Mouse (Mus musculus): ENCODE measurements at regions not wholly inside any gene's neighbourhood (a gene's known extent, or its start where the extent isn't known, plus 50 kb on each side); places are given as distances from the start of the nearest gene placed in this dataset.
A peak's percentile ranks its signal among the peaks of the same experiment; 100 is the strongest.

DNA sequence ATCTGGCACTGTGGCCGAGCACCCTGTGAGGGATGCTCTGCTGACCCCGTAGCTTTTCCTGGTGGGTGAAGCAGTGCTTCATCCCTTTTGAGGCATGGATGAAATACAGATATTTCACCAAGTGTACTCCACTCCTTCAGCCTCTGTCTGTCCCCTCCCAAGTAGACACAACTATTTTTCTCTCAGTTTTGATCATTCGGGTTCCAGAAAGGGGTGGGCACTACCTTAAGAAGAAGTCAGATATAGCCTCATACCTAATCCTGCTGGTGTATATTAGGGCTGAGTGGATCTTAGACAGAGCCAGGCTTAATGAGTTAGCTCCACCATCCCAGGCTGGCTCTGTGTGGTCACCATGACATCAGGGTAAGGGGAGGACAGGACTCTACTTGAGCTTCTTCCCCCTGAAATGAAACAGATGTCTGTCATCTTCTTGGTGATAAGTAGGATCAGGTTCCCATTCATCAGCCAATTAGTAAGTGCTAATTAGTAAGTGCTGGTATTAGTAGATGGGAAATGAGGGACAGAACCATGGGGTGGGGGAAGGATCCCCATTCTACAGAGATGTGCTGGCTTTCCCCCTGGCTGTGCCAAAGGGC, 58.7 kb upstream of the Tmem150c start:
- peaks cover 4% of the 10 kb centered on the region for H3K4me1 ChIP-seq (ENCODE audit: control insufficient read depth, insufficient read depth, low read length)
- TF ChIP-seq CTCF (IDR thresholded peaks at IDR 0.05; ENCODE audit: insufficient read depth, low read depth, low read length) = no peak
- no peak for TF ChIP-seq POLR2A (IDR thresholded peaks at IDR 0.05; ENCODE audit: insufficient read depth, low read depth, low read length)
- WGBS = 97% methylated on average over 3 of the region's 3 CpGs
- no peak overlapping the region for H3K27ac ChIP-seq (ENCODE audit: insufficient read depth, low read depth, low read length)
- no peak overlapping the region for H3K4me3 ChIP-seq (ENCODE audit: insufficient read depth, low read depth, low read length)

DNA sequence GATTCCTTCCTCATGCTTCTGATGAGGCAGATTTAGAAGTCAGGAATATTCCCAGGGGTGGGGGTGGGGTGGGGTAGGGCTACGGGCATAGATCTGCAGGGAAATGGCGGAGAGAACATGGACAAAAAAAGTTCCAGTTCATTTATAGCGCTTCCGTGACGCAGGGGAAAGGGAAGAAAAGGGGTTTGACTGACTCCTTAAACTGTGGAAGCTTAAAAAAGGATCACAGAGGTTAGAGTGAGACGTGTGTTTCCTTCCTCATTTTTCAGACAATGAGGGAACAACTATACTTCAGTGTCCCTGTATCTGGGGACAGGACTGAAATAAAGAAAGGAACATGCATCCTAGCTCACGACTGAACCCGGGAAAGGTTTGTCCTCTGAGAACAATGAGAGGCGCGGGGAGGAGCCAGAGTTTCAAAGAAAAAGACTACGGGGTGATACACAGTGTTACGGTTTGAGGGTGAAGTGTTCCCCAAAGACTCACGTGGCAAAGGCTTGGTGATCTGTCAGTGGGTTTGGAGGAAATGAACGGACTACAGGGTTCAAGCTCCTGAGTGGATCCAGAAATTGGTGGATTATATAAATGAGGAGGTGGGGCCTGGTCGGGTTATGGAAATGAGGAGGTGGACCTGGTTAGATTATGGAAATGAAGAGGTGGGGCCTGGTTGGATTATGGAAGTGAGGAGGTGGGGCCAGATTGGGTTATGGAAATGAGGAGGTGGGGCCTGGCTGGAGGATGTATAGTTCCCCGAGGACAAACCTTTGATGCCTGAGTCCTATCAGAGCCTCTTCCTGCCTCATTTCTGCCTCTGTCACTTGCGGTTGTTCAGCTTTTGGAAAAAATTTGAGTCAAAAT, 57.8 kb upstream of the Tmem150c start:
- TF ChIP-seq CTCF (IDR thresholded peaks at IDR 0.05; ENCODE audit: insufficient read depth, low read depth, low read length) = no peak
- no peak for TF ChIP-seq POLR2A (IDR thresholded peaks at IDR 0.05; ENCODE audit: insufficient read depth, low read depth, low read length)
- peaks cover 4% of the 10 kb centered on the region for H3K4me1 ChIP-seq (ENCODE audit: control insufficient read depth, insufficient read depth, low read length)
- no peak overlapping the region for H3K4me3 ChIP-seq (ENCODE audit: insufficient read depth, low read depth, low read length)
- H3K27ac ChIP-seq (ENCODE audit: insufficient read depth, low read depth, low read length) = 0 out of 2 replicates have a peak overlapping the region, but pooled peaks have one; percentile 17
- WGBS = 36% methylated on average over 17 of the region's 17 CpGs

DNA sequence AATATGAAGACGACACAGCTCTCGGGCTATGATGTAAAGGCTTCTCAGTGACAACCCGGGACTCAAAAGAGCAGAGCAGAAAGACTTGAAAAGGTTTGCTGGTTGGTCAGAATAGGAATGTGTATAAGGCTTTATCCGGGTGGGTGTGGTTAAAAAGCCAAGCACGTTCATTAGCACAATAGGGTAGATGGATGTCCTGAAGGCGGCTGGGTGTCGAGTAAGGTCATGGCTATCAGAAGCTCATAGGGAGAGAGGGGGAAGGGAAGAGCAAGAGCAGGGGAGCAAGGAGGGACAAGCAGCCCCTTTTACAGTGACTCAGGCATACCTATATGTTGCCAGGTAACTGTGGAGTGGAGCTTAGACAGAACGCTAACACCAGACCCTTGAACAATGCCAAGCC, 54.3 kb upstream of the Tmem150c start:
- no peak overlapping the region for H3K27ac ChIP-seq (ENCODE audit: insufficient read depth, low read depth, low read length)
- peaks cover 4% of the 10 kb centered on the region for H3K4me1 ChIP-seq (ENCODE audit: control insufficient read depth, insufficient read depth, low read length)
- TF ChIP-seq POLR2A (IDR thresholded peaks at IDR 0.05; ENCODE audit: insufficient read depth, low read depth, low read length) (no peak), CTCF (IDR thresholded peaks at IDR 0.05; ENCODE audit: insufficient read depth, low read depth, low read length) (no peak)
- H3K4me3 ChIP-seq (ENCODE audit: insufficient read depth, low read depth, low read length) = no peak overlapping the region
- WGBS = 79% methylated on average over 8 of the region's 8 CpGs

DNA sequence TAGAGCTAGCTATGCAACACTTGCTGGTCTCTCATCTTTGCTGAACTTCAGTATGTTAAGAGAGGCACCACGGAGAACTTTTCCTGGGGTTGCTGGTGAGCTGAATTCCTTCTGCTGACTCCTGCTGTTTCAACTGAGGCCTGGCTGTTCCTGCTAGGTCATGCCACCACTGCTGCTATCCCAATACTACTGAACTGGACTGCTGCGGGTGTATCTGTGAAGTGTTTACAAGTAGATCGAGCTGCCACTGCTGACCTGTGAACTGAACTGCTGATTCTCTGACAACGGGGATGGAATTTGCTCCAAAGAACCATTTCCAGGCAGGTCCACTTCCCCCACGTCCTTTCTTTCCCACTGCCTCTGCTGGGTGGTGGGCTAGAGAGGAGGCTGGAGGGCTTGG, 51.1 kb upstream of the Tmem150c start:
- no peak overlapping the region for H3K4me3 ChIP-seq (ENCODE audit: insufficient read depth, low read depth, low read length)
- WGBS = 91% methylated on average over 5 of the region's 5 CpGs
- TF ChIP-seq POLR2A (IDR thresholded peaks at IDR 0.05; ENCODE audit: insufficient read depth, low read depth, low read length) (no peak), CTCF (IDR thresholded peaks at IDR 0.05; ENCODE audit: insufficient read depth, low read depth, low read length) (no peak)
- no peak overlapping the region for H3K27ac ChIP-seq (ENCODE audit: insufficient read depth, low read depth, low read length)
- no peaks in the 10 kb centered on the region; the same call in 1 of the 2 replicates for H3K4me1 ChIP-seq (ENCODE audit: control insufficient read depth, insufficient read depth, low read length)

All from olfactory bulb, adult 2 months (tissue).